Mouse (Mus musculus) kidney, postnatal 4 days (tissue): ENCODE measurements around the gene Wfdc16.

Experiments used
- DNase-seq, 2 experiments: peaks; one replicate each; pipeline ENCODE4 v3.0.0; 2021; ENCODE audit warnings: mixed read lengths in 2 of 2

Wfdc16 gene

GRCm38 (mm10) chr2:164638696-164639095, at the start of gene Wfdc16:
Wfdc16 (minus strand) TSS chr2:164638796.
- DNase-seq: no peak

GRCm38 (mm10) chr2:164684807-164685206, 46.2 kb upstream of the Wfdc16 start, which contains the start of gene Wfdc13:
Wfdc13 (plus strand) TSS chr2:164685107.
- DNase-seq: no peak

GRCm38 (mm10) chr2:164679906-164680305, 41.3 kb upstream of the Wfdc16 start:
- no peak for DNase-seq

- peak; percentile 88 to 93 for DNase-seq
These were observed 40.4 kb upstream of the Wfdc16 start for GRCm38 (mm10) chr2:164678848-164679625.

- DNase-seq: no peak
These were observed 38.5 kb upstream of the Wfdc16 start for GRCm38 (mm10) chr2:164676916-164677685.

GRCm38 (mm10) chr2:164676103-164676502, 37.5 kb upstream of the Wfdc16 start:
- no peak for DNase-seq

- no peak for DNase-seq
These were observed 35.4 kb upstream of the Wfdc16 start, which contains the start of gene Wfdc11 for GRCm38 (mm10) chr2:164673987-164674386. Wfdc11 (minus strand) TSS chr2:164674087.

GRCm38 (mm10) chr2:164670938-164671337, 32.3 kb upstream of the Wfdc16 start:
- DNase-seq: no peak

GRCm38 (mm10) chr2:164670261-164670660, 31.7 kb upstream of the Wfdc16 start:
- DNase-seq: no peak

- DNase-seq: no peak
These were observed 26.3 kb upstream of the Wfdc16 start for GRCm38 (mm10) chr2:164664851-164665250.

GRCm38 (mm10) chr2:164656483-164656882, 17.9 kb upstream of the Wfdc16 start, which contains the start of gene Wfdc9:
Wfdc9 (minus strand) TSS chr2:164656583.
- DNase-seq: no peak

GRCm38 (mm10) chr2:164655858-164656257, 17.3 kb upstream of the Wfdc16 start, which contains the start of gene Wfdc10:
Wfdc10 (plus strand) TSS chr2:164656046.
- DNase-seq: peak; percentile 73 to 77

GRCm38 (mm10) chr2:164641881-164642673, 3.5 kb upstream of the Wfdc16 start:
- peak; percentile 31 to 49 for DNase-seq

- peak in 1 of 2 experiments; percentile 16 for DNase-seq
These were observed 2.5 kb upstream of the Wfdc16 start for GRCm38 (mm10) chr2:164641129-164641528.

GRCm38 (mm10) chr2:164635266-164635665, 3.3 kb downstream of the Wfdc16 start:
- no peak for DNase-seq

- DNase-seq: no peak
These were observed 16.8 kb downstream of the Wfdc16 start for GRCm38 (mm10) chr2:164621775-164622174.

GRCm38 (mm10) chr2:164619050-164619449, 19.5 kb downstream of the Wfdc16 start:
- no peak for DNase-seq

- DNase-seq: no peak
These were observed 23.2 kb downstream of the Wfdc16 start for GRCm38 (mm10) chr2:164615386-164615785.

GRCm38 (mm10) chr2:164613471-164613870, 25.1 kb downstream of the Wfdc16 start, which contains the start of the genes Wfdc6b and Wfdc8:
Wfdc6b (plus strand) TSS chr2:164613522.
Wfdc8 (minus strand) TSS chr2:164613626.
- peak; percentile 65 to 71 for DNase-seq

- DNase-seq: peak; percentile 18 to 44
These were observed 29.8 kb downstream of the Wfdc16 start for GRCm38 (mm10) chr2:164608781-164609180.

GRCm38 (mm10) chr2:164604411-164604810, 34.2 kb downstream of the Wfdc16 start:
- DNase-seq: no peak

GRCm38 (mm10) chr2:164603482-164603881, 35.1 kb downstream of the Wfdc16 start:
- no peak for DNase-seq

GRCm38 (mm10) chr2:164600179-164600578, 38.4 kb downstream of the Wfdc16 start:
- DNase-seq: no peak
